Mouse (Mus musculus) limb, embryonic 12.5 days (tissue): ENCODE data around the gene Gm10570. TPM values are rescaled to one million over a fixed set of nuclear protein-coding genes. Genes with fewer than 3 reads are reported as not detected.

ENCODE experiments used
- ATAC-seq: fragments of 200-750 bp; cut with Nextera tagmentation; 2 replicates; pipeline ENCODE4 v1.8.0; 2017; ENCODE audit warnings: low read depth, moderate TSS enrichment; ENCODE audit not compliant: insufficient number of reproducible peaks, insufficient read depth, low FRiP score, low TSS enrichment
- H3K27ac ChIP-seq: fragments of 300-500 bp; sonication (generic); 2 replicates; pipeline ENCODE4 v1.5.1; 2016; ENCODE audit warnings: mild to moderate bottlenecking, moderate library complexity
- H3K27me3 ChIP-seq: fragments of 300-500 bp; sonication (generic); 2 replicates; pipeline ENCODE4 v1.6.1; 2016; ENCODE audit warnings: mild to moderate bottlenecking, moderate library complexity
- H3K36me3 ChIP-seq: fragments of 300-500 bp; sonication (generic); 2 replicates; pipeline ENCODE4 v1.6.1; 2016; ENCODE audit warnings: mild to moderate bottlenecking, moderate library complexity
- H3K4me1 ChIP-seq: fragments of 300-500 bp; sonication (generic); replicated peaks from 2 replicates; pipeline ENCODE4 v1.6.1; 2016
- H3K4me2 ChIP-seq: fragments of 300-500 bp; sonication (generic); 2 replicates; pipeline ENCODE4 v1.6.1; 2016; ENCODE audit warnings: mild to moderate bottlenecking, moderate library complexity
- H3K4me3 ChIP-seq: fragments of 300-500 bp; sonication (generic); replicated peaks from 2 replicates; pipeline ENCODE4 v1.5.1; 2016; ENCODE audit warnings: mild to moderate bottlenecking
- H3K9ac ChIP-seq: fragments of 300-500 bp; sonication (generic); replicated peaks from 2 replicates; pipeline ENCODE4 v1.6.1; 2016; ENCODE audit warnings: mild to moderate bottlenecking, moderate library complexity
- H3K9me3 ChIP-seq: fragments of 300-500 bp; sonication (generic); 2 replicates; pipeline ENCODE4 v1.6.1; 2016; ENCODE audit warnings: mild to moderate bottlenecking, moderate library complexity
- WGBS: fragments of 180-500 bp; shearing (Covaris S2); methylation state at CpG from one replicate; pipeline ENCODE4 v1.1.7; 2016; 5-methylcytosine and 5-hydroxymethylcytosine counted together
- polyA plus RNA-seq: library from polyadenylated mRNA; unstranded; fragments of >200 nt; fragmentation: Nextera tagmentation; extraction: Ambion mirVana; gene quantifications from 2 replicates; pipeline ENCODE4 v1.2.1, GENCODE M21; 2016

The Gm10570 gene
- not detected in 2 replicates for polyA plus RNA-seq

- H3K4me1 ChIP-seq = peaks cover 22% of the 10 kb centered on the region
- no peaks in the 10 kb centered on the region for H3K9me3 ChIP-seq
- peak within 1 kb of the TSS; percentile 94 for H3K4me2 ChIP-seq
- under 1% methylated on average over 52 of the region's 52 CpGs for WGBS
- H3K36me3 ChIP-seq = 0 out of 2 replicates have a peak, but pooled peaks cover 7% of the 10 kb centered on the region
- peak within 1 kb of the TSS; percentile 46 for H3K9ac ChIP-seq
- H3K27ac ChIP-seq = no peak within 1 kb of the TSS
- H3K27me3 ChIP-seq = peaks cover 73% of the 10 kb centered on the region
- peak within 1 kb of the TSS; percentile 50 for H3K4me3 ChIP-seq
- ATAC-seq = 0 out of 2 replicates have a peak, but pooled peaks have one; percentile 12
These were observed at the start of gene Gm10570, which contains the start of gene Fabp3 for GRCm38 (mm10) chr4:130308231-130309081. Gene Gm10570, minus strand, starts transcription at chr4:130308674. Gene Fabp3, plus strand, starts transcription at chr4:130308595.

- Histone ChIP-seq H3K4me1 (peaks cover 17% of the 10 kb centered on the region), H3K9me3 (no peaks in the 10 kb centered on the region), H3K27ac (no peak overlapping the region), H3K9ac (0 out of 2 replicates have a peak overlapping the region, but pooled peaks have one; percentile 12), H3K4me2 (no peak overlapping the region), H3K36me3 (peaks cover 31% of the 10 kb centered on the region), H3K27me3 (no peaks in the 10 kb centered on the region), H3K4me3 (no peak overlapping the region)
- ATAC-seq = no peak
These were observed 49.5 kb upstream of the Gm10570 start for GRCm38 (mm10) chr4:130357946-130358345.

DNA sequence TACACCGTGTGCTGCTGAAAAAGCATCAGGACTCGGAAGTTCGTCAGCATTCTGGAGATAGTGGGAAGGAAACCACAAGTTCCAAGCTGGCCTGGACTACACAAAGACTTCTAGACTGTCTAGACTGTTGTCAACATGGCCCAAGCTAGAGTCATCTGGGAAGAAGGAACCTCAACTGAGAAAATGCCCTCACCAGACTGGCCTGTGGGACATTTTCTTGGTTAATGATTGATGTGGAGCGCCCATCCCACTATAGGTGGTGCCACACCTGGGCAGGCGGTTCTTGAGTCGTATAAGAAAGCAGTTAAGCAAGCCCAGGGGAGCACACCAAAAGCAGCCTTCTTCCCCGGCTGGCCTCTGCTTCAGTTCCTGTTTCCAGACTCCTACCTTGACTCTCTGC lies 44.1 kb upstream of the Gm10570 start:
- no peak overlapping the region for H3K4me2 ChIP-seq
- H3K4me3 ChIP-seq = no peak overlapping the region
- 82% methylated on average over 7 of the region's 7 CpGs for WGBS
- ATAC-seq = no peak
- no peak overlapping the region for H3K9ac ChIP-seq
- H3K27ac ChIP-seq = no peak overlapping the region
- no peaks in the 10 kb centered on the region for H3K4me1 ChIP-seq
- peaks cover 78% of the 10 kb centered on the region for H3K36me3 ChIP-seq
- H3K9me3 ChIP-seq = no peaks in the 10 kb centered on the region
- no peaks in the 10 kb centered on the region for H3K27me3 ChIP-seq

GRCm38 (mm10) chr4:130350690-130351422 lies 42.4 kb upstream of the Gm10570 start:
- no peak for ATAC-seq
- Histone ChIP-seq H3K27me3 (no peaks in the 10 kb centered on the region), H3K4me2 (no peak overlapping the region), H3K4me1 (no peaks in the 10 kb centered on the region), H3K9me3 (no peaks in the 10 kb centered on the region), H3K4me3 (no peak overlapping the region), H3K9ac (no peak overlapping the region), H3K36me3 (peaks cover 77% of the 10 kb centered on the region), H3K27ac (no peak overlapping the region)
- WGBS = 89% methylated on average over 16 of the region's 16 CpGs

GRCm38 (mm10) chr4:130349666-130350065 lies 41.2 kb upstream of the Gm10570 start:
- Histone ChIP-seq H3K4me2 (no peak overlapping the region), H3K27ac (no peak overlapping the region), H3K36me3 (peaks cover 84% of the 10 kb centered on the region), H3K9ac (no peak overlapping the region), H3K4me3 (no peak overlapping the region), H3K9me3 (no peaks in the 10 kb centered on the region), H3K27me3 (no peaks in the 10 kb centered on the region), H3K4me1 (no peaks in the 10 kb centered on the region)
- 96% methylated on average over 6 of the region's 6 CpGs for WGBS
- no peak for ATAC-seq

DNA sequence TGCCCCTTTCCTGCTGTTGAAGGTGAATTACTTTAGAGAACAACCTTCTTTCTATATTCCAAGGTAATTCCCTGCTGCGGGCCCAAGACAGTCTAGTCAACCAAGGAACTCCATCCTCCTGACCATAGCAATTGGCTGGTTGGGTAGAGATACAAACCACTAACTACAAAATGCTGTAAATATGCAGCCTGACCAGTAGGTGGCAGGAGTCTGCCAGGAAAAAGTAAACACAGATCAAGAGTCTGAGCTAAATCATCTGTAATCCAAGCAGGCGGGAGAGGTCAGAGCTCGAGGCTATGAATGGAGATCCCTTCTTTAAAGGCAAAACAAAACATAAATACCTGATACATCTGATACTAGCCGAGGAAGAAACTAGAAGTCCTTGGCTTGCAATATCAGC lies 33.2 kb upstream of the Gm10570 start:
- ATAC-seq = no peak
- H3K36me3 ChIP-seq = peaks cover 56% of the 10 kb centered on the region

GRCm38 (mm10) chr4:130335867-130336266 lies 27.4 kb upstream of the Gm10570 start:
- Histone ChIP-seq H3K4me1 (no peaks in the 10 kb centered on the region), H3K9ac (no peak overlapping the region), H3K4me3 (no peak overlapping the region), H3K27me3 (no peaks in the 10 kb centered on the region), H3K27ac (no peak overlapping the region), H3K36me3 (peaks cover 73% of the 10 kb centered on the region), H3K9me3 (no peaks in the 10 kb centered on the region), H3K4me2 (no peak overlapping the region)
- no peak for ATAC-seq
- WGBS = 91% methylated on average over 5 of the region's 5 CpGs

More for the DNA sequence above, 33.2 kb upstream of the Gm10570 start:
- Histone ChIP-seq H3K27ac (no peak overlapping the region), H3K27me3 (no peaks in the 10 kb centered on the region), H3K4me1 (no peaks in the 10 kb centered on the region), H3K9me3 (no peaks in the 10 kb centered on the region), H3K9ac (no peak overlapping the region), H3K4me3 (no peak overlapping the region), H3K4me2 (no peak overlapping the region)
- 25% methylated on average over 4 of the region's 4 CpGs for WGBS

GRCm38 (mm10) chr4:130327366-130327765 lies 18.9 kb upstream of the Gm10570 start:
- Histone ChIP-seq H3K9me3 (no peaks in the 10 kb centered on the region), H3K9ac (no peak overlapping the region), H3K4me2 (no peak overlapping the region), H3K4me3 (no peak overlapping the region), H3K36me3 (peaks cover 83% of the 10 kb centered on the region), H3K27me3 (no peaks in the 10 kb centered on the region), H3K4me1 (no peaks in the 10 kb centered on the region), H3K27ac (no peak overlapping the region)
- WGBS = 89% methylated on average over 9 of the region's 9 CpGs
- no peak for ATAC-seq

- Histone ChIP-seq H3K9ac (no peak overlapping the region), H3K27me3 (no peaks in the 10 kb centered on the region), H3K27ac (no peak overlapping the region), H3K4me3 (no peak overlapping the region), H3K36me3 (peaks cover 90% of the 10 kb centered on the region), H3K9me3 (no peaks in the 10 kb centered on the region), H3K4me2 (no peak overlapping the region), H3K4me1 (no peaks in the 10 kb centered on the region)
- ATAC-seq = no peak
- 92% methylated on average over 2 of the region's 2 CpGs for WGBS
These were observed 17.0 kb upstream of the Gm10570 start for GRCm38 (mm10) chr4:130325446-130325845.

GRCm38 (mm10) chr4:130323607-130324006 lies 15.1 kb upstream of the Gm10570 start:
- H3K27me3 ChIP-seq = no peaks in the 10 kb centered on the region
- WGBS = 81% methylated on average over 5 of the region's 5 CpGs
- H3K4me3 ChIP-seq = no peak overlapping the region
- no peak overlapping the region for H3K4me2 ChIP-seq
- no peaks in the 10 kb centered on the region for H3K9me3 ChIP-seq
- H3K27ac ChIP-seq = no peak overlapping the region
- no peaks in the 10 kb centered on the region for H3K4me1 ChIP-seq
- no peak for ATAC-seq
- H3K9ac ChIP-seq = no peak overlapping the region
- peaks cover 94% of the 10 kb centered on the region for H3K36me3 ChIP-seq

- Histone ChIP-seq H3K4me2 (no peak overlapping the region), H3K9me3 (no peaks in the 10 kb centered on the region), H3K27ac (no peak overlapping the region), H3K4me1 (no peaks in the 10 kb centered on the region), H3K36me3 (peaks cover 94% of the 10 kb centered on the region), H3K9ac (no peak overlapping the region), H3K4me3 (no peak overlapping the region), H3K27me3 (no peaks in the 10 kb centered on the region)
- 83% methylated on average over 1 of the region's 1 CpGs for WGBS
- no peak for ATAC-seq
These were observed 14.7 kb upstream of the Gm10570 start for GRCm38 (mm10) chr4:130323165-130323564.
